Mouse (Mus musculus) lung, postnatal 4 days (tissue): ENCODE data around the gene Paqr7.
A peak's percentile ranks its signal among the peaks of the same experiment; 100 is the strongest.
"Not testable (repeated sequence)": the region's sequence is repeated elsewhere in the genome, so short reads cannot be mapped to it uniquely, and the experiment has no call there.

Source experiments
- DNase-seq, 2 experiments: peaks; one replicate each; pipeline ENCODE4 v3.0.0; 2021

The Paqr7 gene

GRCm38 (mm10) chr4:134474240-134474639, 22.3 kb upstream of the Paqr7 start:
- no peak for DNase-seq

DNA sequence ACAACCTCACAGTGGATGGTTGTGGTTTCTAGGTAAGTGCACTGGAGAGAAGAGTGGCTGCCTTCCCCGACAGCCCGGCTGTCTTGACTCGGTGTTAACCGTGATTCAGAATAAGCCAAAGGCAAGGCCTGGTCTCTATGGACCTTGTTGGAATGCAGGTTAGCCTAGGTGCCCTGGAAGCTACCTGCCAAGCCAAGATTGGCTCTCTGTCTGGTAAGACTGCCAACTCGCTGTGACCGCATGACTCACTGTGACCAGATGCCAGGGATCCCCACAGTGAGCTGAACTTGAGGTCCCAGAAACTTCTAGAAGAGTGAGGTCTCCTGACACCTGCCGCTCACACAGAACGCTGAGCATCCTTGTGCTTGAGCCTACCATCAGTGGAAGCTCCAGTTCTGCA, 19.6 kb upstream of the Paqr7 start:
- no peak for DNase-seq

DNA sequence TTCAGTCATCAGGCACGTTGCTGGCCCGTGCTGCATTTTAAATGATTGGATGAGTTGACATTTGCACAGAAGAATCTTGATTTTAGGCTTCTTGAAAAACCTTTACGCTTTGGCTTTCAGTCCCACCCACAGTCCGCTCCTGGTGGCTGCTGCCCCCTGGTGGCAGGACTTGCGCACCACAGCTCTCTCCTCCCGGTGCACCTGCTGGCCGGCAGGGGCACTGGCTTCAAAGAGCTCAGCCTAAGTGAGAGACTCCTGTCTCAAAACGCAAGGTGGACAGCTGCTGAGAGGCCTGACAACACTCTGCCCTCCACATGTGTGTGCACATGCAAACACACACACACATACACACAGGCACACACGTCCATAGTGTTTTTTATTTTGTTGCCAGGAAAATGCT, 18.5 kb upstream of the Paqr7 start:
- DNase-seq = peak; percentile 90 to 95

DNA sequence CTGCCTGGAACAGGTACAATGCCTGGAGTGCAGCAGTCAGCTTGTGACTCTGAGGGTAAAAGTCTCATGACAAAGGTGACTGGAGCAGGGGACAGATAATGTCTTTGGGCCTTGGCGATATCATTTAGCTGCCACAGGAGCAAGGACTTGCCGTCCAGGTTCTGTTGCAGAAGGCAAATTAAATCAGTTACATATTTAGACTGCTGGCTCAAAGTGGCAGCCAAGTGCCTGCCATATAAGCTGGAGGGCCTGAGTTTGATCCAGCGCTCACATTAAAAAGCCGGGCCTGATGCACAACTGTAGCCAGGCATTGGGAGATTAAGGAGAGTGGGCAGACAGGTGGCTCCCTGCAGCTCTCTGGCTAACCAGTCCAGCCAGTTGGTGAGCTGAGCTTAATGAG, 16.7 kb upstream of the Paqr7 start:
- no peak for DNase-seq

DNA sequence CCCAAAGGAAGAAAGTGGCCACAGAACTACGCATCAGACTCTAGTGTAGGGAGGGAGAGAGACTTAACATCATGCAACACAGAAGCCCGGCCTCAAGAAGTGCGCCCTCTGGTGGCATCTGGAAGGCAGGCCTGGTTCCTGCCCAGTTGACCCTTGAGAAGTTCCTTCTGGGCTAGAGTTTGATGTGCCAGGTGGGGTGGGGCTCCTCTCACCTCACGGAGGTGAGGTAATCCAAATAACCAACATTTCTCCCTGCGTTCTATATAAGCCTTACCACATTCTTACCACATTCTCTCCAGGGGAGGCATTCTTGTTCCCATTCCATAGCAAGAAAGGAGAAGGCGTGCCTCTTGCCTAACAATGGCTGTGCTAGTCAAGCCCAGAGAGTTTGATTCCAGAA, 15.6 kb upstream of the Paqr7 start:
- peak; percentile 90 to 91 for DNase-seq

GRCm38 (mm10) chr4:134481270-134481669, 15.2 kb upstream of the Paqr7 start:
- DNase-seq = no peak

DNA sequence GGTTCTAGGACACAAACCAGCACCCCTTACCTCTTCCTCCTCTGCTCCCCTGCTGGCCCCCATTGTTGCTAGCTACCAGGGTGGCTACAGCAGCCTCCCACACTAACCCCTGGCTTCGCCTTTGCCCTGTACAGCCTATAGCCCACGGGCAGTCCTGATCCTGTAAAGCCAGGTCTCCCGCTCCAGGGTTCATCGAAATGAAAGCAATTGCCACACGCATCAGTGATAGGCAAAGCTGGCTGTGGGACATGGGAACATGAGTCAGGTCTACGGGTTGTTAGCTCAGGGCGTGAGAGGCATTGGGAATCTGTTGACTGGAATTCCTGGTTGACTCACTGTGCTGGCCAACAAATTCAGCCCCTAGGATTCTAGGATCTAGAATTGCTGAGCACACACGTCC, 14.1 kb upstream of the Paqr7 start:
- no peak for DNase-seq

DNA sequence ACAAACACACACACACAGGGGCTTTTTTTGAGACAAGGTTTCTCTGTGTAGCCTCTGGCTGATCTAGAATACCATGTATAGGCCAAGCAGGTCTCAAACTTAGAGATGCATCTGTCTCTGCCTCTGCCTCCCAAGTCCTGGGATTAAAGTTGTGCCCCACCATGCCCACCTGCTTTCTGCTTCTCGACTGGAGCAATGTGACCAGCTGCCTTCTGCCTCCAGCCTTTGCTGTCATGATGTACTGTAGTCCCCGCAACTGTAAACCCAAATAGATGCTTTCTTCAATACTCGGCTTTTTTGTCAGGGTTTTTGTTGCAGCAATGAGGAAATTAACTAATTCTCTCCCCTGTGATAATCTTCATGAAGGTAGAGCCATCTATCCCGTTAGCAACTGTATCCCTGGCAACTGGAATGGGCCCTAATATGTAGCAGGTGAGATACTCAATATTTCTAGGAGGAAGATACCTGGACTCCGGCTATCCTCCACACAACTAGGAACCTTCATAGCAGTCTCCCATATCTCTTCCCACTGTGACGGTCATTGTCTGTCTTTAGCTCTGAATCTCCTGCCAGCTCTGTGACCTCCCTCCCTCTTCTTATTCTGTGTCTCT, 13.3 kb upstream of the Paqr7 start:
- DNase-seq = no peak

GRCm38 (mm10) chr4:134483696-134484095, 12.8 kb upstream of the Paqr7 start:
- no peak for DNase-seq

- no peak for DNase-seq
Measured at GRCm38 (mm10) chr4:134484231-134484630, 12.3 kb upstream of the Paqr7 start.

- no peak for DNase-seq
Measured at GRCm38 (mm10) chr4:134485151-134485900, 11.2 kb upstream of the Paqr7 start.

DNA sequence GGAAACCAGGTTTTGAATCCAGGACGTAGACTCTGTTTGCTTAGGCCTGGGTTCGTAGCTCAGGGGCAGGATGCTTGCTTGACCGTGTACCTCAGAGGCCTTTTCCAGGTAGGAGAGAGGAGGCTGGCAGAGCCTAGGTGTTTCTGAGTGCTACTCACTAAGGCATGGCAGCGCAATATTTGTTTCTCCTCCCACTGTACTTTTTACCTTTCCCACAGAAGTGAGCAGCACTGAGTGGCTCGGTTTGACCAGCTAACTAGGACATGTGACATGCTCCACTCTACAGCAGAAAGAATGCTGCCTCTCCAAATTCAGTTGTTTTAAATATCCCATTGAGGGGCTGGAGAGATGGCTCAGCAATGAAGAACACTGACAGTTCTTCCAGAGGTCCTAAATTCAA, 8.3 kb upstream of the Paqr7 start:
- no peak for DNase-seq

- DNase-seq = no peak
Measured at GRCm38 (mm10) chr4:134489986-134490665, 6.4 kb upstream of the Paqr7 start.

DNA sequence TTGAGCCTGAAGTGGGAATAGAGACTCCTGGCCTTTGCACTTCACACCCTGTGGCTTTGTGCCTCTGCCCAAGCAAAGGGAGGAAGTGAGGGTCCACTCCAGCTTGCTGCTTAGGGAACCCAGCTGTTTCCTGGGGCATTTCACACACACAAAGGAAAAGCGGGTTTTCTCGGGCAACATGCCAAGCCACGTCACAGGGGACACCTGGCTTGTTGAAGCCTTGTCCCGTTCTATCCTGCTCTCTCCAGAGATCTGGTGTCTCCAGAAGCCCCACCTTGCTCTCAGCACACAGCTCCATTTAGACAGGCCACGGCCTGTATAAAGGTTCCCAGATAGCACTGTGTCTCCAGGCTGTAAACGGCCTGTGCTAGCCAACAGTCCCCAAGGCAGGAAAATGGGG, 4.8 kb upstream of the Paqr7 start:
- peak; percentile 54 to 64 for DNase-seq

- peak in 1 of 2 experiments; percentile 8 for DNase-seq
Measured at GRCm38 (mm10) chr4:134494161-134494560, 2.3 kb upstream of the Paqr7 start.

GRCm38 (mm10) chr4:134494780-134495545, 1.5 kb upstream of the Paqr7 start:
- DNase-seq = peak; percentile 62 to 72

GRCm38 (mm10) chr4:134495546-134495923, 962 bp upstream of the Paqr7 start:
- DNase-seq = peak; percentile 46 to 55

- DNase-seq = no peak
Measured at GRCm38 (mm10) chr4:134497223-134497622, 726 bp downstream of the Paqr7 start.

- DNase-seq = no peak
Measured at GRCm38 (mm10) chr4:134497986-134498731, 1.7 kb downstream of the Paqr7 start.

GRCm38 (mm10) chr4:134498983-134499382, 2.5 kb downstream of the Paqr7 start:
- DNase-seq = not testable (repeated sequence)

DNA sequence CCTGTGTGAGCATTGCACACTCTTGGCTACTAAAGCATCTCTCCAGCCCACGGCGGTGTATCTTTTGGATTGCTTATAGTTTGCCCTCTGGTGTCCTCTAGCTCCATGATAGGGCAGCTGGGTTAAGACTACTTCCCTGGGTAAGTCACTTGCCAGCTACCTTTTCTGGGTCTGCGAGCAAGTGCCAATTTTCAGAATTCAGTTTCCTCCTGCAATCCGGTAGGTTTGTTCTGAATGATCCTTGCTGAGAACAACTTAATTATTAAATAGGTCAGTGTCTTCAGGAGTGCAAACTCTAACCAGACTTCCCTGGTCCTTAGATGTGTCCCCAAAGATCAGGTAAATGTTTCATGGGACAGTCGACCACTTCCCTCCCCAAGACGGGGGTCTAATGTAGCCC, 4.6 kb downstream of the Paqr7 start:
- DNase-seq = no peak

DNA sequence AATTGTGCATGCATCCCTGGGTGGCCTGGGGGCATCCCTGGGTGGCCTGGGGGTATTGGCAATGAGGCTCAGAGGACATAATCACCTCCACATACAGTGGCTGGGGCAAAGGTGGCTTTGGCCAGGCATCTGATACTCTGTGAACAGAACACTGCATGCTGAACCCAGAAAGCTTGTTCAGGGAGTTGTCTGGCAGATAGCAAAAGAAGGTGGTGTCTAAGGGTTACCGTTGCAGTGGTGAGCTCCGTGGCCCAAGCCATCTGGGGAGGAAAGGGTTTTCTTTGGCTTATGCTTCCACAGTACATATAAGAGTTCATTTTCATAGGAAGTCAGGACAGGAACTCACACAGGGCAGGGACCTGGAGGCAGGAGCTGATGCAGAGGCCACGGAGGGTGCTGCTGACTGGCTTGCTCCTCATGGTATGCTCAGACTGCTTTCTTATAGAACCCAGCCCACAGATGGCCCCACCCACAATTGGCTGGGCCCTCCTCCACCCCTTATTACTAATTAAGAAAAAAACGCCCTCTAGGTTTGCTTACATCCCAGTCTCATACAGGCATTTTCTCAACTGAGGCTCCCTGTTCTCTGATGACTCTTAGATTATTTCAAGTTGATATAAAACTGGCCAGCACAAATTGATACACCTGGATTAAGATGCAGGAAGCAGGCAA, 7.3 kb downstream of the Paqr7 start:
- no peak for DNase-seq
